Mouse (Mus musculus) CH12.LX (cell line): ENCODE data around the gene Olfr1029.

Source experiments
- CTCF ChIP-seq, 2 experiments: IDR thresholded peaks in 1 of 2; conservative IDR thresholded peaks in 1 of 2; 2 replicates each; pipeline ENCODE4 v1.5.1; 2011 to 2012; ENCODE audit warnings: low read depth in 2 of 2, low read length in 2 of 2, improper control_type of control experiment in 1 of 2, inconsistent platforms in 1 of 2, mild to moderate bottlenecking in 1 of 2, moderate library complexity in 1 of 2
- ELF1 ChIP-seq: IDR thresholded peaks from 2 replicates; pipeline ENCODE4 v1.6.1; 2014; ENCODE audit warnings: low read depth, mild to moderate bottlenecking, inconsistent platforms, low read length, improper control_type of control experiment
- EP300 ChIP-seq: IDR thresholded peaks from 2 replicates; pipeline ENCODE4 v1.6.1; 2011; ENCODE audit warnings: low read length, improper control_type of control experiment
- JUN ChIP-seq: IDR thresholded peaks from 2 replicates; pipeline ENCODE4 v1.6.1; 2011; ENCODE audit warnings: low read depth, mild to moderate bottlenecking, low read length, improper control_type of control experiment, moderate library complexity; ENCODE audit not compliant: insufficient read depth
- JUND ChIP-seq: conservative IDR thresholded peaks from 2 replicates; pipeline ENCODE4 v1.6.1; 2011; ENCODE audit warnings: low read depth, low read length, improper control_type of control experiment
- MAFK ChIP-seq: IDR thresholded peaks from 2 replicates; pipeline ENCODE4 v1.6.1; 2011; ENCODE audit warnings: low read length, improper control_type of control experiment; ENCODE audit not compliant: insufficient replicate concordance
- MAX ChIP-seq: IDR thresholded peaks from 2 replicates; pipeline ENCODE4 v1.6.1; 2011; ENCODE audit warnings: low read length, improper control_type of control experiment
- PAX5 ChIP-seq: IDR thresholded peaks from 2 replicates; pipeline ENCODE4 v1.6.1; 2012; ENCODE audit warnings: low read length, inconsistent platforms, mixed read lengths
- POLR2A ChIP-seq: IDR thresholded peaks from 2 replicates; pipeline ENCODE4 v1.6.1; 2011; ENCODE audit warnings: low read depth, mild to moderate bottlenecking, improper control_type of control experiment, low read length
- SMC3 ChIP-seq: IDR thresholded peaks from 2 replicates; pipeline ENCODE4 v1.6.1; 2011; ENCODE audit warnings: low read depth, low read length, improper control_type of control experiment
- TCF12 ChIP-seq: IDR thresholded peaks from 2 replicates; pipeline ENCODE4 v1.6.1; 2014; ENCODE audit warnings: low read depth, mild to moderate bottlenecking, inconsistent platforms, low read length, improper control_type of control experiment
- USF1 ChIP-seq: IDR thresholded peaks from 2 replicates; pipeline ENCODE4 v1.6.1; 2014; ENCODE audit warnings: low read depth, mild to moderate bottlenecking, inconsistent platforms, low read length, improper control_type of control experiment
- ZC3H11A ChIP-seq: IDR thresholded peaks from 2 replicates; pipeline ENCODE4 v1.6.1; 2012; ENCODE audit warnings: low read depth, mild to moderate bottlenecking, inconsistent platforms, low read length, improper control_type of control experiment

- TF ChIP-seq PAX5 (no peak), CTCF (conservative IDR thresholded peaks at IDR 0.05 in 1 of 2, IDR thresholded peaks at IDR 0.05 in 1 of 2; ENCODE audit: low read depth in 2 of 2, low read length in 2 of 2) (no peak), MAFK (no peak), USF1 (no peak), MAX (no peak), ZC3H11A (no peak), SMC3 (no peak), TCF12 (no peak), EP300 (no peak), JUND (no peak), POLR2A (no peak), JUN (no peak), ELF1 (no peak)
These were observed 16.3 kb downstream of the Olfr1029 start, which contains the start of gene Olfr1031 for GRCm38 (mm10) chr2:85990004-85990403.
